Mouse (Mus musculus): ENCODE measurements around the gene Ptpn12.
A peak's percentile ranks its signal among the peaks of the same experiment; 100 is the strongest.
"Not testable (repeated sequence)": the region's sequence is repeated elsewhere in the genome, so short reads cannot be mapped to it uniquely, and the experiment has no call there.

The Ptpn12 gene

DNA sequence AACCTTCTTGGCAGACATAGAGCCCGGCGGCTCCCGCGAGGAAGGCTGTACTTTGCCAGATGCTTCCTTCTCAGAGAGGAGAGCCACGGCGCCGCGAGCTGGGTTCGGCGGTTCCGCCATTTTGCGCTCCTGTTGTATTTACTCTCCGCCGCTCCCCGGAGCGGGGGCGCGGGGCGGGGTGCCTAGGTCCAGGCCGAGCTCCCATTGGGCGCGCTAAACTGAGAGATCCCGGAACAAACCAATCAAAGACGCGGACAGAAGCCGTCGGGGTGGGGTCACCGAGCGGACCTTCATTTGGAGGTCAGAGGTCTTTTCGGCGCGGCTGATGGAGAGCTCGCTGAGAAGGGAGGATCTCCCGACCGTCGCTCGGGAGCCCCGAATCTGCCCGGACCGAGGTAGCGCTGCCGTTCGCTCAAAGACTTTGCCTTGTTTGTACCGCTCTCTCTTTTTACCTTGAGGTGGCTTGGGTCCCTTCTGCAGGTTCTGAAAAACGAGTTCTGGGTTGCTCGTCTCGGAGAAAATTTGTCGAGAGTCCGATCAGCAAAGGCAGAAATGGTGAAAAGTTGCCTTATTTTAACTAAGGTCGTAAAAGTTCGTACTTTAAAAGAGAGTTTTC, 103.9 kb downstream of the Ptpn12 start:
- peak; percentile 93 for DNase-seq (ENCODE audit: low read depth, low spot score)

DNA sequence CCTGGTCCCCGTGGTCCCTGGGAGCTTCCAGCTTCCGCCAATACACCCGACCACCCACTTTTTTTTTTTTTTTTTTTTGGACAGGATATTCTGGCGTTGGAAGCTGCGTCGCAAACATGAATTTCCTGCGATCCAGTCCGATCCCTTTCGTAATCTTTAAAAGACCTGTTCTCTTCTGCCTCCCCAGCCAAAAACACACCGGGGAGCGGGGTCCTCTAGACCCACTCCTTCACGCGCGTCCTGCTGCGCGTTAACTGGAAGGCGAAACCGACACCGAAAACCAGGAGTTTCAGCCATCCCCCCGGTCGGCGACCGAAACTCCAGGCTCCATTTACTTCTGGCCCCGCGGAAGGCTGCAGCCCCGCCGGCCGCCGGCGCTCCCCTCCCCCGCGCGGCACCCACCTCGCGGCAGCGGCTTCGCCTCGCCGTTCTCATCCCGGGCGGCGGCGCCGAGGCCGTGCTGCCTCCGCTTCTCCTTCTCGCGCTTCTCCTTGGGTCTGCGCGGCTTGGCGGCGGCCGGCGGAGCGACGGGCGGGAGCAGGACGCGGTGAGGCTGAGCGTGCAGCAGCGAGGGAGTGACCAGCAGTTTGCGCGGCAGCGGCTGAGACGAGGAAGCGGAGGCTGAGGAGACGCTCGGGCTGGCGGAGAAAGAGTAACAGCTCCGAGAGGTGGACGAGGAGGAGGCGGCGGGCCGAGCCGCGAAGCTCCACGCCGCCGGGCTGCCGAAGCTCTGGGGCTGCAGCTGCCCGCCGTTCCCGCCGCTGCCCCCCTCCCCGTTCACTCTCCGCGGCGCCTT, 104.7 kb downstream of the Ptpn12 start:
- peak; percentile 26 for DNase-seq (ENCODE audit: low read depth, low spot score)

DNA sequence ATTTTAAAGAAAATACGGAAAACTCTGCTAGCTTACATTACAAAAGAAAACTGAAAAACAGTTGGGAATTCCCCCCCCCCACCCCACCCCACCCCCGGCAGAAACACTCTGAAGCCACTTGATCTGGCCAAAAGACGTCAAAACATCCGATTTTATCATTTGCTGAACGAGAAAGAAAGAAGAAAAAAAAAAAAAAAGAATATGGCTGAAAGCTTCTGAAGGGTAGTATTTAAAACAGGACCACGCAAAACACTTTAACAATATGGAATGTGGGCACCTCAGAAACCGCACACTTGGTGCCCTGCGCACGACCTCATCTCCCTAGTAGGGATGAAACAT, 105.2 kb downstream of the Ptpn12 start:
- no peak for DNase-seq (ENCODE audit: low read depth, low spot score)

DNA sequence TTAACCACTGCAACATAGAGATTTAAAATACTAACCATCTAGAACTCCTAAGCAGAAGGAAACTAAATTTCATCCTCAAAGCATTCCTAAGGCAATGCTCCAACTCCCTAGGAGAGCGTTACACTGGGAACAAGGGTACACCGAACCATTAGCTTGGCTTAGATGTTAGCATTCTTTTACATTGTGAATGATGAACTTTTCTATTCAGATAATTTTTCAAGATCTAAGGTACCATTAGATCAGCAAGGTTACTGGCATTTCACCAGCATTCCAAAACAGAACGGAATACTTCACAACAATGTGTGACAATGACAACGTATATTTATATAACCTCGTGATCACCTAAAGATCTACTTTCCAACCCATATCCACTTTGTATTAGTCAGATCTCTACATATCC, 105.6 kb downstream of the Ptpn12 start:
- DNase-seq (ENCODE audit: low read depth, low spot score) = no peak

DNA sequence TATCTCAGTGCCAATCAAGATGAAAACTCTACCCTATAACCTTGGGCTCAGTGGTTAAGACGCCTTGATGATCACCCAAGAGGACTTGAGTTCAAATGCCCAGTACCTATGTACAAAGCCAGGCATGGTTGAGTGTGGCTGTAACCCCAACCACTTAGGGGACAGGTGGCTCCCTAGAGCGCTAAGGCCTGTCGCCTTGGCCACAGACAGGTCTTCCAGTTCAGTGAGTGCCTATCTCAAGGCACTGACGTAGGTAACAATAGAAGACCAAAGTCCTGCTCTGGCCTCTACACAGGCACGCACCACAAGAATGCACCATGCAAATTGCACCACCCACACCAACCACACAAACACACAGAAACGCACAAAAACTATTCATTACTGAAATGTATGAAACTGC, 108.8 kb downstream of the Ptpn12 start:
- no peak for DNase-seq (ENCODE audit: low read depth, low spot score)

DNA sequence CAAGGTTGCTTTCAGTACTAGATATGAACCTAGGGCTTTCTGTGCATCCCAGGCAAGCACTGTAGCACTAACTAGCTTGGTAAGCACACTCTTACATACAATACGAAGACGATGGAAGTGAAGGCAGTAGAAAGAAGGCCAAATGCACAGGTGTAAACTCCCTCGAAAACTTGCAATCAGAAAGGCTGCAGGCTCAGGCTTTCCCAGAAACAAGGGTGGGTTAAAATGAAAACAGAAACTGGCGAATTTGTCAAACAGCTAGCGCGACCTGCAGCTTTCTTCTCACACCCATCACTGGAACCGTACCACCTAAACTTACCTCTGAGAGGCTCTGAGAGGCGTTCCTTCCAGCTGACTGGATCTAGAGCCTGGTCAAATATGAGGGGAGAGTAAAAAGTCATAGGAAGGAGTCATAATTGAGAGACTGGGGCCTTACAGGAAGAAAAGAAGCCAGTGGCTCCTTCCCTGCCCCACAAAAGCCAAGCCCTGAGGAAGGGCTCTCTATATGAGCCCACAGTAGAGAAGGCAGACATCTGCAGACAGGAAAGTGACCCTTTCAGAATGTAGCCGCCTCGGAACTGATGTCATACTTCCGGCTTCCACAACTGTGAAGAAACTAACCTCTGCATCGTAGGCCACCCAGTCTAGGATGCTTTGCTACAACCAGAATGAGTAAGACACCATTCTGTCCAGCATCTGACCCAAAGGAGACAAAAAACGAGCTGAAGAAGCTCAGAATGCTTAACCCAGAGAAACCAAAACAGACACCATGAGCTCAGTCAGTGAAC, 110.6 kb downstream of the Ptpn12 start:
- DNase-seq (ENCODE audit: low read depth, low spot score) = no peak

DNA sequence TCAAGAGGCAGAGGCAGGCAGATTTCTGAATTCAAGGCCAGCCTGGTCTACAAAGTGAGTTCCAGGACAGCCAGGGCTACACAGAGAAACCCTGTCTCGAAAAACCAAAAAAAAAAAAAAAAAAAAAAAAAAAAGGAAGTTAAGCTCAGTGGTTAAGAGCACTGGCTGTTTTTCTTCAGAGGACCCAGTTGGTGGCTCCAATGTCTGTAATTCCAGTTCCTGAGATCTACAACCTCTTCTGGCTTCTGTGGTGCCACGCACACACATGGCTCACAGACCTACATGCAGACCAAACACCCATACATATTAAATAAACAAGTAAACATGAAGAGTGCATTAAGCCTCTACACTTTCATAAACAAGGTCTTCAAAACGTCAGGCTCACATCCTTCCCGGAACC, 111.9 kb downstream of the Ptpn12 start:
- DNase-seq (ENCODE audit: low read depth, low spot score) = not testable (repeated sequence)

DNA sequence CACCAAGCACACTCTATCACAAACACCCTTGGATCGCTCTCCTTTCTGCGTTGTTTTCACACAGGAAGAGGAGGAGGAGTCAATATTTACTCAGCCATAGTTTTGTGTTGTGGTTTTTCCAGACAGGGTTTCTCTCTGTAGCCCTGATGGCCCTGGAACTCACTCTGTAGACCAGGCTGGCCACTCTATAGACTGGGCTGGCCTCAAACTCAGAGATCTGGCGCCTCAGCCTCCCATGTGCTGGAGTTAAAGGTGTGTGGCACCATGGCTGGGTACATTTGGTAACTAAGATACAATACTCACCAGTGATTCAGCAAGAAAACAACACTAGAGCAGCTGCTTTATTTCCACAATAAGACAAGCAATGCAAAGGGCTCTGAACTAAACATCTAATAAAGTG, 113.2 kb downstream of the Ptpn12 start:
- no peak for DNase-seq (ENCODE audit: low read depth, low spot score)

DNA sequence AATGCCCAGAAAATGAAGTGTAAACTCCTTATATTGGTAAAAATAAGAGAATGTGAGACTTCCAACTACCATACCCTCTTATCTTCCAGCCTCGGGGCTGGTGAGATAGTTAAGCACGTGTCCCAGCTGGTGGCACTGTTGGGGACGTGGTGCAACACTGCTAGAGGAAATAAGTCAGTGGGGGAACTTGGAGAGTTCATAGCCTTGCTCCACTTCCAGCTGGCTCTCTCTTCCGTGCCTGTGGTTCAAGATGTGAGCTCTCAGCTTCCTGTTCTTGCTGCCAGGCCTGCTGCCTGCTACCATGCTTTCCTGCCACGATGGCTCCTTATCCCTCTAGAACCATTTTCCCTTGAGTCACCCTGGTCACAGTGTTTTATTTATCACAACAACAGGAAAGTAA, 114.5 kb downstream of the Ptpn12 start:
- no peak for DNase-seq (ENCODE audit: low read depth, low spot score)

DNA sequence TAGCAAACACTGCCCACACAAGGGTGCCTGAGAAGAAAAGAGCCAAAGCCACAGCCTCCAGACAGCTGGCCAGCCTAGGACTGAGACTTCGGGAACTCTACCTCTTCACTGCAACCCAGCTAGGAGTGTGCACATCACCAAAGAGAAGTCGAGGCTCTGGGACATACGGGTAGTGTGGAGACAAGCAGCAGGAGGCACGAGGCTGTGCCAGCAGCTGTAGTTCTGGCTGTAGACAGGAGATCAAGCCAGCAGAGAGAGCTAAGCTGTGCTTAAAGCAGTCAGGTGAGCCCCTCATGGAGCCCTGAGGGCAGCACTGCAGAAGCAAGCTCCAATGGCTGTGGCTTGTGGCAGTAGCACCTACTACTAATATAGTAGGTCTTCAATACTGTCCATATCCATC, 115.0 kb downstream of the Ptpn12 start:
- DNase-seq (ENCODE audit: low read depth, low spot score) = no peak

DNA sequence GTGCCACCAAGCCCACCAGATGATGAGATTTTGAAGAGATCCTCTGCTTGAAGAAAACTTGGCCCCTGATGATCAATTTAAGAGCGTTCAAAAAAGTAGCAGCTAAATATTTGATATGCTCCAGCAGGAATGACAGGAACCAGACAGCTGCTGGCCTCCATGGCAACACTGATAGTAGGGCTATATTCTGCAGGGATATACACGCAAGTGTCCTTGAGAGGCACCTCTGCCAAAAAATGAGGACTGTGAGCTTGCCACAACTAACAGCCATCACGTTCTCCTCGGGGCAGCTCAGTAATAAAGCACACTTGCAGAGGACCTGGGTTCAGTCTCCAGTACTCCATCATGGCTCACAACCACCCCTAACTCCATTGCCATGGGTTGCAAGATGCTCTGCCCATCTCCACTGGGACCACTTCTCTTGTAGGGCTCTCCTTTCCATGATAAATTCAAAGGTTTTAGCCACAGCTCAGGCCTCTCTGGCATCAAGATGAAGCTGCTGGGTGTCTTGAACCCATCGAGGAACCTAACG, 115.6 kb downstream of the Ptpn12 start:
- no peak for DNase-seq (ENCODE audit: low read depth, low spot score)

DNA sequence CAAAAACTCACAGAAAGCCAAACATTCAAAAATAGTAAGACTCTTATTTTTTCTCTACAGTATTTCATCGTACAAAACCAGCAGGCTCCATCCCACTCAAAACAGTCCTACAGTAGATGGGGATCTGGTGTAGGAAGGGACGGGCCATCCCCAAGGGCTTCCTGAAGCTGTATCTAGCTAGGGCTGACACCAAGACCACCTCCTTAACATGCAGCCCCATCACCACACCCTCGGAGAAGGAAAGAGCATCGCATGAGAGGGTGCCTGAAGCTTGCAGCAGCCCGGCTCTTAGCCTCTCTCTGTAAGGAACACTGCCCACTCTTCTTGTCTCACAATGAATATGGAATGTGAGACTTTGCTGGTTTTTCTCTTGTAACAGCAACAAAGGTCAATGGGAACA, 117.2 kb downstream of the Ptpn12 start:
- DNase-seq (ENCODE audit: low read depth, low spot score) = no peak

Measured in retina, adult 2 months (tissue).